Mouse (Mus musculus): ENCODE measurements around the gene Tmem239.

Tmem239 gene

DNA sequence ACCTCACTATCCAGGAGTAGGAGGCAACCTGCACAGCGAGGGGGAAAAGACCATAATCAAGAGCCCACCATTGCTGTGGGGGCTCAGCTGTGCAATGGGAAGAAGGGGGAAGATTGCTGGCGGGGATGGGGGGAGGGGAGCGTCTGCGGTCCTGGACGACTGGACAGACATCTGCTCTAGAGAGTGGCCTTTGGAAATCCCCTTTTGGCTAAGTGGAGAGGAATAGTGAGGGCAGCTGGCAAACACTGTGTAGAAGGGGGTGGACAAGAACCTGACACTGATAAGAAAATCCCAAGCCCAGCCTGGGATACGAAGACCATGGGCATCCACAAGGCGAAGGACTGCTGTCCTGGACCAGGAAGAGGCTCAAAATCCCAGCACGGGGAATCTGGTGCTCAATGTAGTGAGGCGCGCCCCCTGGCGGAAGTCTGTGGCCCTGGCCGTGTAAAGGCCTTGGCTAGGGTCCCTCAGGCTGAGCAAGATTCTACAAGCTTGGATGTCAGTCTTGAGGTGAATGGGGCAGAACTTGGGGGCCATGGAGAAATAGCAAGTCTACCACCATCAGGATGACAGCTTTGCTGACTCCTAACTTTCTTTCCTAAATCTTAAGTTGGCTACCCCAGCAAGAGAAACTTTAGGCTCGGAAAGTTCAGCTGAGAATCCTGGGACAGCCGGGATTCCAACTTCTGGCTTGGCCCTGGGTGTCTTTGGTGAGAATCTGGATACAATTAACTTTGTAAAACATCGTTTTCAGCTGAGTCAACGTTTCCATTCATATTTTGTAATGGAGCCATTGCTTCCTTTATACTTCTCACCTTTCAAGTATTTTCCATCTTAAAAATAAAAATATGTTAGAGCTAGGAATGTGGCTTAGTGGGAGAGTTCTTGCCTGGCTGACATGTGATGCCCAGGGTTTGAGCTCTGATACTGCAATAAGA lies 5.5 kb downstream of the Tmem239 start:
- peak; percentile 70 for DNase-seq (ENCODE audit: low spot score)

DNA sequence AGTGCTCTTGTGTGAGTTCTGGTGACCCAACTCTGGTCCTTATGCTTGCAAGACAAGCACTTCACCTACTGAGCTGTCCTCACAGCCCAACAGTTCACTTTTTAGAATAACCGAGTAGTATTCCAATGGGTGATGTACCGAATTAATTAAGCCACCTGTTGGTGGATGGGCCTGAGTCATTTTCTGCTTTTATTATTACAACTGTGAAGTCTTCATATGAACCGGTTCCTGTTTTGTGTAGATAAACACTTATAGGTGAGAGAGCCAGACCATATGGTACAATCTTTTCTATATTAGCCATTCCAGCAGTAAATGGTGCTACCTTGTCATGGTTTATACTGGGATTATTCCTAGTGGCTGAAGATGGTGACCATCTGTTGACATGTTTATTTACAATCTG lies 6.5 kb downstream of the Tmem239 start:
- no peak for DNase-seq (ENCODE audit: low spot score)

DNA sequence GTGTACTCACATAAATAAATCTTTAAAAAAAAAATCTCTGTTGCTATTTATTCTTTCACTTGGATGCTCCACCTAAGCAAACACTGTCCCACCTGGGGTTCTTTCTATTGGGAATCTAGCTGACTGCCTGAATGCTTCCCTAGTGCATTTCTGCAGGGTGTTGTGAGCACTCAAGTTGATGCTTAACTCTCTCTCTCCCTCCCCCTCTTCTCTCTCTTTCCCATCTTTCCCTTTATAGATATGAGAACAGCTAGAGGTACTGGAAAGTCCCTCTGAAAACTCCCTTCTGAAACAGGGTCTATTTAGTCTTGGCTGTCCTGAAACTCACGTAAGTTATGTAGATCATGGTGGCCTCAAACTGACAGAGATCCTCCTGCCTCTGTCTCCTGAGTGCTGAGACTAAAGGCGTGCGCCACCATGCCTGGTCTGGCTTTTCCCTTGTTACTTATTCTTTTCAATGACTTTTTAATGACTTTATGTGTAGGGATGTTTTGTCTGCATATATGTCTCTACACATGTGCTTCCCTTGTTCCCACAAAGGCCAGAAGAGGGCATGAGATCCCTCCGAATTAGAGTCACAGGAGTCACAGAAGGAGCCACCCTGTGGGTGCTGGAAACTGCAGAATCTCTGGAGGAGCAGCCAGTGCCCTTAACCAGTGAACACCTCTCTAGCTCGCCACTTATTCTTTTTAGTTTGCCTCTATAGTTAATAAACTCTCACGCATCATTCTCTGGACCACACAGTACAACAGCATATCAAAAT lies 8.0 kb downstream of the Tmem239 start:
- DNase-seq (ENCODE audit: low spot score): no peak

DNA sequence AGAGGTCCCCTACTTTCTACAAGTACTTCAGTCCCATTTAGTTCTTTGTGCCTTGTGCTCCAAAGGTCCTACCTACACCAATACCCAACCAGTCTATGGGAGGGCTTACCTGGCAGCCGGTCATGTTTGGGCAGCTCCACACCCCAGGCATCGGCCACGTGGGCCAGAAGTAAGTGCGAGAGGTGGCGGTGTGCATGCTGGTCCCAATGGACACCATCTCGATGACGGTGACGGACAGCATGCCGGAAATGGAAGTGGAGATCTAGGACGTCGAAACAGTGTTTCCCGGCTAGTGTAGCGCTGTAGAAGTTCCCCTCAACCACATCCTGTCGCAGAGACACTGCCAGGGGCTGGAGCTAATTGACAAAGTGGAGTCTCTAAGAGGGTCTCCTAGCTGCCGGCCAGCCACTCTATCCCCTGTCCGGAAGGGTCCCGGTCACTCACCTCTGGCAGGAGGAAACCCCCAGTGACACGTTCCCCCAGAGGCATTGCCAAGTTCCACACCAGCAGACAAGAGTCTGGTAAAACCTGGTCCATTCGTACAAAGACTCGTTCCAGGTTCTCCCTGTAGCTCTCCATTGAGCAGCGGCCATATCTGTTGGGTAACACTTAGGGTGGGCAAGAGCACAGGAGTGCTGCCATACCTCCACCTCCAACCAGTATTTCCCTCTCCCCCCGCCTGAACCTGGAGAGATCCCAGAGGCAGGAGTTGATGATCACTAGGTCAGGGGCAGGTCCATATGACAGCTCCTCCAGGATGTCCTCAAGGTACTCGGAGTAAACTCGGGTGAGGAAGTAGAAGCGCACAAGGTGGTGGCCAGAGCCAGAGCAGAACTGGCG lies 15.7 kb downstream of the Tmem239 start:
- DNase-seq (ENCODE audit: low spot score): no peak

DNA sequence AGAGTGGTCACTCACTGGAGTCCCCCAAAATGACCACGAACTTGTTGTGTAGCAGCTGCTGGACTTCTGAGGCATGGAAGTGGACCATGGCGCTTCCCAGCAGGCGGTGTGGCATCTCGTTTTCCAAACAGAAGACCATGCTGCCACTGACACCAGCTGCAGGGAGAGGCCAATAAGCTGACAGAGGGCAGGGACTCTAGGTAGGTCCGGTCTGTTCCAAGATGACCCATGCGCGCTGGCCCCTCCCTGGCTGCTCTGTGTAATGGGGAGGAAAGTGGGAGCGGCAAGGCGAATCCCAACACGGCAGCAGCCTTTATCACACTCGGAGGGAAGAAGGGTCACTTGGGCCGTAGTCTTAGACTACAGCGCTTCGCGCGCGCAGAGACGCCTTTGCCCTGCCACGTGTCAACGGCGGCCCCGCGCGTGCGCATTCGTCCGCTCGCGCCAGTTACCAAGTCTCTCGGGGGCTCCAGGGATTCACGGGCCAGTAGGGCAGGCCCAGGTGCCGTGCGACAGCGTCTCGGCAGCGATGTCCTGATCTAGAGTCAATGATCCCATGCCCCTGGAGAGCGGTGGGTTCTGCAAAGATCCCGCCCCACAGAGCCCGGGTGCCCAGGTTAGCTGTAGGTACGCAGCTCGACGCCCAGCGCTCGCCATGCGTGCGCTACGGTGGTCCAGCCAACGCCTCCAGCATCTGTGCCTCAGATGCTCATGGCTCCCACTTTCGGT lies 17.3 kb downstream of the Tmem239 start:
- DNase-seq (ENCODE audit: low spot score): peak; percentile 67

DNA sequence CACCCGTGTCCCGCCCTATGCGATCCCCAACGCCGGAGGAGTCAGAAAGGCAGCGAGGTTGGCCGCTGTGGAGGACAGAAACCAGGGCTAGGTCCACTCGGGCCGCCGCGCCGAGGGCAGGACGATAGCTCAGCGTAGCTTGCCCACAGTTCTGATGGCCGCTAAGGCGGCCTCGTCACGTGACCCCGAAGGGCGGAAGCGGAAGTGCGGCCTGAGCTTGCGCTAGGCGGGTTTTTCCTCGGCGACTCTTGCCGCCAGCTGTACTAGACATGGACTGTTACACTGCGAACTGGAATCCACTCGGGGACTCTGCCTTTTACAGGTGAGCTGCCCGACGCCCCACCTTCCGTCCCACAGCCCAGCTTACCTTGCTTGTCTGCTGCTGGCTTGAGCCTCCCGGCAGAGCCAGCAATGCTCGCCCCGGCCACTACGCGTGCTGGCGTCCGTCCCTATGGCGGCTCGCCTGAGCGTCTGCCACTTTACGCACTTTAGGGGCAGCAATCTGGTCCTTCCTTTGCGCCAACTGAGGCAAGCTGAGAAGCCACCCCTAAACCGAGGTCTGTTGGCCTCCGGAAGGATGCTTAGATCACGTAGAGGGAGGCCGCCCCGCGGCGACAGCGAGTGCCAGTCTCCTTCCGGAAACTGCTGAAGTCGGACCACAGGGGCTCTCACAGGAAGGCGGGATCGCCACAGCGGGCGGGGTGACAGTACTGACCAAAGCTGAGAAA lies 18.0 kb downstream of the Tmem239 start, which contains the start of the genes Vps16 and Pced1a:
Gene Vps16, plus strand, starts transcription at position 214 of the 728 bp plus-strand sequence.
Gene Pced1a, minus strand, starts transcription at position 576 of the 728 bp plus-strand sequence.
- DNase-seq (ENCODE audit: low spot score): peak; percentile 89

DNA sequence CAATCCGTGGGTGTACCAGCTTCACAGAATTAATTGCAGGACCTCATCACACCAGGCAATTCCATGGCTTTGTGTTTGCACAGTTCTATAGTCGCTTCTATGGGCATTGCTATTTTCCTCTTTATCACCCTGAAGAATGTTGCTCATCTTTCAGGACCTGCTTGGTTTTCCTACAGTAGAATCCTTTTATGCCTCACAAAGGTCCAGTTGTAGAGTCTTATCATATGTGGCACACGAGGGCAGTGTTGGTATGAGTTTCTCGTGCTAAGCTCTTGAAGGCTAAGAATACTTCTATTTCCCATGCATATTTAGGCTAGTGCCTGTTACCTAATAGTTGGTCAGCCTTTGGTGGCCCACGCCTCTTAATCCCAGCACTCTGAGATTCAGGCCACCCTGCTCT lies 18.8 kb downstream of the Tmem239 start:
- DNase-seq (ENCODE audit: low spot score): no peak

- DNase-seq (ENCODE audit: low spot score): no peak
Measured at GRCm38 (mm10) chr2:130429851-130430250, 23.6 kb downstream of the Tmem239 start.

DNA sequence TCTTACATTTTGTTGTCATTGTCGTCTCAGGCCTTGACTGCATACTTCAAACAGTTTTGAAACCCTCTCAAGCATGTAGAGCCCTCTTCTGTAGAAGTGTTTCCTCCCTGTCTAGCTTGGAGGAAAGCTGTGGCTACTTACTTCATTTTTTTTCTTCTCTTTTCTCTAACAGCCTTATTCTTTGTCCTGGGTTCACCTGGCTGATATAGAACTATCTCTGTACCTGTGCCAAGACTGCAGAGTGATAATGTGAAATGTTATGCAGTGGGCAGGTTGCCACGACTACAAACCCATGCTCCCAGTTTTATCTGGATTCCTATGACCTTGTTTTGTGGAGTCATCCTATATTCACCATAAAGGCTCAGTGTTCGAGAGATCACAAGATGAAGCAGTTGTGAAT lies 24.2 kb downstream of the Tmem239 start:
- DNase-seq (ENCODE audit: low spot score): no peak

GRCm38 (mm10) chr2:130432157-130432556 lies 25.9 kb downstream of the Tmem239 start:
- DNase-seq (ENCODE audit: low spot score): no peak

- no peak for DNase-seq (ENCODE audit: low spot score)
Measured at GRCm38 (mm10) chr2:130433152-130433551, 26.9 kb downstream of the Tmem239 start.

DNA sequence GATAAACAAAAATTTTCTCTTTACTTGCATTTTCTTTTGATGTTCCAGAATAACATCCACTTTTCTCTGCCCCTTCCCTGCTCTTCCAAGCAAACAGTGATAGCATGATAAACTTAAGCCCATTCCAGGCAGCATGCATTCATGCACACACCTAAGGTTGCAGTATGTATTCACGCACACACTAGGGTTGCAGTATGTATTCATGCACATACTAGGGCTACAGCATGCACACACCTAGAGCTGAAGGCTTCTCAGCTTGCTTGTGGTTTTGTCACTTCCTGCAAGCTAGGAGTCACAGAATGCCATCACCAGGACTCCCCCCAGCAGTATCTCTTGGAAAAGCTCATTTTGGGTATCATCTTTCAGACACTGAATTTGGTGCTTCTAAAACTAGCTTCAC lies 30.5 kb downstream of the Tmem239 start:
- no peak for DNase-seq (ENCODE audit: low spot score)

GRCm38 (mm10) chr2:130438861-130439260 lies 32.6 kb downstream of the Tmem239 start:
- DNase-seq (ENCODE audit: low spot score): no peak

GRCm38 (mm10) chr2:130439840-130440480 lies 33.7 kb downstream of the Tmem239 start:
- no peak for DNase-seq (ENCODE audit: low spot score)

DNA sequence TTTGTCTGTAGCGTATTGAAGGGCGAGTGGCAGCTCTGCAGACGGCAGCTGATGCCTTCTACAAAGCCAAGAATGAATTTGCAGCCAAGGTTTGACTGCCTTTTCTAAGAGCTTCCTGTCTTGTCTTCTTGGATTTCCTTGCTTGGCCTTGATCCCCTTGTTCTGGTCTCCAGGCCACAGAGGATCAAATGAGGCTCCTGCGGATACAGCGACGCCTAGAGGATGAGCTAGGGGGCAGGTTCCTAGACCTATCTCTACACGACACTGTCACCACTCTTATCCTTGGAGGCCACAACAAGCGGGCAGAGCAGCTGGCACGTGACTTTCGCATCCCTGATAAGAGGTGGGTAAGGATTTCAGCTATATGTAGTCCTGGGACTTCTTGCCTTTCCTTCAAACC lies 35.9 kb downstream of the Tmem239 start:
- no peak for DNase-seq (ENCODE audit: low spot score)

GRCm38 (mm10) chr2:130448449-130448848 lies 42.2 kb downstream of the Tmem239 start:
- no peak for DNase-seq (ENCODE audit: low spot score)

DNA sequence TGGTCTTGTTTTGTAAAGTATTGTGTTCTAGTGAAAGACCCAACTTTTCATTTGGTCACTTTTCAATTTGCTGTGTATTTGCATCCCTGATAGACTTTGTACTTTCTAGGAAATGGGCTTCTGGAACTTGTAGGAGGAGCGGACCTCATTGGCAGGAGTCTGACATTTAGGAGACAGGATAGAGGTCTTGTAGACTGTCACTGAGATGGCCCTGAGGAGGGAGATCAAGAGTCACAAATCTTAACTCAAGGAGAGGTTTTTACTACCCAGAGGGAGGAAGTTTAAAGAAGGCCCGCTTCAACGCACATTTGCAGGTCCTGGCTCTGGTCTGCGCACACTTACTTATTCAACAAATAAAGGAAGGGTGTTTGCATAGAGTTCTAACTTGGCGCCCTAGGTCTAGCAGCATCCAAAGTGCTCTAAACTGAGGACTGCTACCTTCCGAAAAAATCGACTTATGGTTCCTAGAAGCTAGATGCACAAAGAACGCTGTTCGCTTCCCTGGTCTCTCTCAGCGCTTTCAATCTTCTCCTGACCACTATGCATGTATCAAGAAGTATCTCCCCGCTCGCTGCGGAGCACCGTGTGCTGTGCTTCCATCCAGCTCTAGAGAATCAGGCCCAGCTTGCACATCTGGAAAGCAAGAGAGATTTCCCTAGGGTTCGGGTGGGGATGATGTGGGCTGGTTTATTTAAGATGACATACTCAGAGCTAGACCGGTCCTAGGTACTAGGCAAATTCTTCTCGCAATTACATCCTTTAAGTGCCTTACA lies 42.9 kb downstream of the Tmem239 start:
- no peak for DNase-seq (ENCODE audit: low spot score)

GRCm38 (mm10) chr2:130449794-130450433 lies 43.6 kb downstream of the Tmem239 start, which contains the start of gene Ptpra:
Ptpra (plus strand) TSS chr2:130450278.
- peak; percentile 79 for DNase-seq (ENCODE audit: low spot score)

DNA sequence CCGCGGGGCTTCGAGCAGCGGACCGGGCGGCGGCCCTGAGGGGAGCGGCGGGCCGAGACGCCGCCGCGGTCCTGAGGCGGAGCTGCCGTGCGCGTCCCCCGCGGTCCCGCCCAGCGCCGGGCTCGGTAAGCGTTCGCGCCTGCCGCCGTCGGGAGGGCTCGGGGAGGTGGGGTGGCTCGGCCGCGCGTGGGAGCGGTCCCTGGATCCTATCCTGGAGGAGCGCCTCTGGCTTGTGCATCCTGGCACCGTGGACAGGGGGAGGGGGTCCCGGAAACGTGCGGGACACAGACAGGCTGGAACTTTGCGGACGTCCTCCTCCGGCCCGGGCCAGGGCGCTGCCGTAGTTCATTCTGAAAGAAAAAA lies 44.1 kb downstream of the Tmem239 start:
- DNase-seq (ENCODE audit: low spot score): peak; percentile 60
